Mouse (Mus musculus) lung, embryonic 16.5 days (tissue): ENCODE results near the gene Mcoln1. TPM values are rescaled to one million over a fixed set of nuclear protein-coding genes. Genes with fewer than 3 reads are reported as not detected.
A peak's percentile ranks its signal among the peaks of the same experiment; 100 is the strongest.

ENCODE experiments used
- ATAC-seq: fragments of 200-750 bp; cut with Nextera tagmentation; 2 replicates; pipeline ENCODE4 v1.8.0; 2017; ENCODE audit warnings: low read depth, mild to moderate bottlenecking, moderate library complexity
- H3K27ac ChIP-seq: fragments of 300-500 bp; sonication (generic); 2 replicates; pipeline ENCODE4 v1.5.1; 2014; ENCODE audit warnings: mild to moderate bottlenecking, control low read depth, low read length
- H3K27me3 ChIP-seq: fragments of 300-500 bp; sonication (generic); 2 replicates; pipeline ENCODE4 v1.6.1; 2014; ENCODE audit warnings: low read depth, low read length, mixed read lengths; ENCODE audit not compliant: control insufficient read depth, insufficient read depth
- H3K36me3 ChIP-seq: fragments of 300-500 bp; sonication (generic); 2 replicates; pipeline ENCODE4 v1.6.1; 2014; ENCODE audit warnings: low read length; ENCODE audit not compliant: control insufficient read depth, insufficient read depth
- H3K4me1 ChIP-seq: fragments of 300-500 bp; sonication (generic); replicated peaks from 2 replicates; pipeline ENCODE4 v1.6.1; 2014; ENCODE audit warnings: low read length, mixed read lengths; ENCODE audit not compliant: control insufficient read depth, insufficient read depth
- H3K4me2 ChIP-seq: fragments of 300-500 bp; sonication (generic); 2 replicates; pipeline ENCODE4 v1.6.1; 2014; ENCODE audit warnings: low read depth, low read length, control low read depth
- H3K4me3 ChIP-seq: fragments of 300-500 bp; sonication (generic); 2 replicates; pipeline ENCODE4 v1.5.1; 2014; ENCODE audit warnings: mild to moderate bottlenecking, low read length, control low read depth
- H3K9ac ChIP-seq: fragments of 300-500 bp; sonication (generic); 2 replicates; pipeline ENCODE4 v1.6.1; 2014; ENCODE audit warnings: low read length, control low read depth
- H3K9me3 ChIP-seq: fragments of 300-500 bp; sonication (generic); 2 replicates; pipeline ENCODE4 v1.6.1; 2016; ENCODE audit warnings: low read length; ENCODE audit not compliant: control insufficient read depth
- WGBS: fragments of 180-500 bp; shearing (Covaris S2); extraction: QIAGEN DNeasy Blood & Tissue Kit; methylation state at CpG from one replicate; pipeline ENCODE4 v1.1.7; 2014; 5-methylcytosine and 5-hydroxymethylcytosine counted together
- polyA plus RNA-seq: library from polyadenylated mRNA; unstranded; fragments of >200 nt; fragmentation: Nextera tagmentation; extraction: Ambion mirVana; gene quantifications from 2 replicates; pipeline ENCODE4 v1.2.1, GENCODE M21; 2015

Gene Mcoln1
- polyA plus RNA-seq, 1 experiment from 2014 or later: 53.0 TPM

DNA sequence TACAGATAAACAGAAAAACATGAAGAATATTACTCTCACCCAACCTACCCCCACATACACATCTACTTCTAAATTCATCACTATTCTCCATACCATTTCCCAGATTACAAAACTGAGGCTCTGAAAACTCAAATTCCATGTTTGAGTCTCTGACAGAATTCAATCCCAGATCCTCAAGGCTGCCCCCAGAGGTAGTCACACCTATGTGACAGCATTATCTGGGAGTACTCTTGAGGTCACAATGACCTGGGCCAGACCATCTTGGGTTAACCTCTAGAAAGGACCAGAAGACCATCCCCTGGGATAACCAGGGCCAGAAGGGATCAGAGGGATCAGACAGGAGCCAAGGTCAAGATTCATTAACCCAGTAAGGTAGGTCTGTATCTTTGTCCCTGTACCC is 29.7 kb upstream of the Mcoln1 start, which contains the start of gene Tex45:
Gene Tex45, plus strand, starts transcription at position 301 of the 400 bp plus-strand sequence.
- ATAC-seq: no peak
- no peaks in the 10 kb centered on the region for H3K27me3 ChIP-seq
- H3K36me3 ChIP-seq: no peaks in the 10 kb centered on the region
- H3K27ac ChIP-seq: no peak within 1 kb of the TSS
- peaks cover 2% of the 10 kb centered on the region; the same call in 1 of the 2 replicates for H3K4me1 ChIP-seq
- H3K4me3 ChIP-seq: no peak within 1 kb of the TSS
- H3K9me3 ChIP-seq: no peaks in the 10 kb centered on the region
- no peak within 1 kb of the TSS for H3K9ac ChIP-seq
- H3K4me2 ChIP-seq: no peak within 1 kb of the TSS

DNA sequence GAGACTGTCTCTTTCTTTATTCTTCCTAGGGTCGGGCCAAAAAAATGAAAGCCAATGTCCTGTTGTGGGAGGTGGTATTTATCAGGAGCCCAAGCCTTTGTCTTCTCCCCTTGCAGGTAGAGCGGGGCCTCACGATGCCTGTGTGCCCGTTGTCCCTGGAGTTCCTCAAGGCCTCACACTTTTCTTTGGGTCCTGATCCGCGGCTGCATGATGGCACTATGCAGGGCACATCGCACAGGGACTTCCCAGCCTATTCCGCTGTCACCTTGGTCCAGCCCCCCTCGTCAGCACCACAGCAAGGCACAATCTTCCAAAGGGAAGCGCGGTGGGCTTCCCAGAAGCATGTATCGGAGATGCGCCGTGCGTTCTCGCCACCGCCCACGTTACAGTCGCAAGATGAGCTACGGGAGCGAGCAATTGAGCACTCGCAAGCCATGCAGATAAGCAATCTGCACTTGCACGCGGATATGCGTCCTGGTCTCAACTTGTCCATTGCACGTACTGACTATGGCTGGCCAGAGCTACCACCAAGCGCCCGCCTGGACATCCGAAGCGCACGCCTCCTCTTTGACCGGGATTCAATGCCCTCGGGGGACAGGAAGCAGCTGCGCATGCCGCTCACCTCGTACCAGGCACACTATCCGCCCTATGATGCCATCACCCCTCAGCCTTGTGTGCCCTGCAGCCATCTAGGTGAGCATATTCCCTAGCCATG is 24.4 kb upstream of the Mcoln1 start:
- 18% methylated on average over 37 of the region's 37 CpGs for WGBS
- Histone ChIP-seq H3K9me3 (no peaks in the 10 kb centered on the region), H3K4me1 (no peaks in the 10 kb centered on the region), H3K4me2 (peak overlapping the region; percentile 53), H3K27ac (no peak overlapping the region), H3K27me3 (no peaks in the 10 kb centered on the region; the same call in 1 of the 2 replicates), H3K36me3 (no peaks in the 10 kb centered on the region), H3K4me3 (peak overlapping the region; percentile 28), H3K9ac (no peak overlapping the region)
- peak; percentile 36; the same call in 1 of the 2 replicates for ATAC-seq

DNA sequence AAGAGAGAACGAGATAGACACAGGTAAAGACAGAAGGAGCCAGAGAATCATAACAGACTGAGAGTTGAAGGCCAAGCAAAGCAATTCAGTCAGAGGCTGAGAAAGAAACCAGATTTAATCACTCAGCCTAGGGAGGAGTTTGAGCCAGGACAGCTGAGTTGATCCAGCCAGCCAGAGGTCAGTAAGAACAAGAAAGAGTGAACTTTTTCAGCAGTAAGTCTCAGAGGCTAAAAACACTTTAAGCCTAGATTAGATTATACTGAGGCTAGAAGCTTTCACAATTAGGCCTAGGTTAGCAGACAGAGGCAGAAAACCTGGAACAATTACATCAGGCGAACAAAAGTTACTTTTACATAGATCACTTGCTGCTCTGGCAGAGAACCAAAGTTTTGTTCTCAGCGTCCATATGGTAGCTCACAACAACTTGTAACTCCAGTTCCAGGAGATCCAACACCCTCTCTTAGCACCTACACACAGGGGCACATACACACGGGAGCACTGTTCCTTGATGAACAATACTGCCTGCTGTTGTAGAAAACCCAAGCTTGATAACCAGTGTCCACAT is 20.0 kb upstream of the Mcoln1 start:
- no peak overlapping the region for H3K9ac ChIP-seq
- no peaks in the 10 kb centered on the region for H3K36me3 ChIP-seq
- H3K27me3 ChIP-seq: no peaks in the 10 kb centered on the region; the same call in 1 of the 2 replicates
- no peak for ATAC-seq
- no peaks in the 10 kb centered on the region for H3K4me1 ChIP-seq
- H3K4me2 ChIP-seq: no peak overlapping the region
- no peak overlapping the region for H3K27ac ChIP-seq
- no peak overlapping the region for H3K4me3 ChIP-seq
- 60% methylated on average over 4 of the region's 4 CpGs for WGBS
- no peaks in the 10 kb centered on the region for H3K9me3 ChIP-seq

DNA sequence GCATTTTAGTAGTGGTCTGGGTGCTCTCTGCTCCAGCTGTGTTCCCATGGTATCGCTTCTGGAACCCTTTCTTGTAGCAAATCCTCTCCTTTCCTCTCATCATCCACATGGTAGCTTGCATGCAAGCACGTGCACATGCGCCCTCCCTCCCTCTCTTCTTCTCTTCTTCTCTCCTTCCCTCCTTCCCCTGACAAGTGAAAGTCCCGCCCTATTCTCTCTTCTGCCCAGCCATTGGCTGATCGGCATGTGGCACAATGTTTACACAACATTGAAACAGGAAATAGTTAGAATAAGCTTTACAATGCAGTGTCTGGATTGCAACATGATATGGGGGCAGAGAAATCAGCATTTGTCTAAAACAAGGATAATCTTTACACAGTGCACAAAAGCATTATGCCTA is 18.7 kb upstream of the Mcoln1 start:
- H3K27me3 ChIP-seq: no peaks in the 10 kb centered on the region
- no peaks in the 10 kb centered on the region for H3K9me3 ChIP-seq
- H3K9ac ChIP-seq: no peak overlapping the region
- no peaks in the 10 kb centered on the region for H3K4me1 ChIP-seq
- no peak overlapping the region for H3K4me2 ChIP-seq
- WGBS: 56% methylated on average over 5 of the region's 5 CpGs
- H3K4me3 ChIP-seq: no peak overlapping the region
- H3K36me3 ChIP-seq: no peaks in the 10 kb centered on the region
- ATAC-seq: peak; percentile 39; the same call in 1 of the 2 replicates
- H3K27ac ChIP-seq: no peak overlapping the region

DNA sequence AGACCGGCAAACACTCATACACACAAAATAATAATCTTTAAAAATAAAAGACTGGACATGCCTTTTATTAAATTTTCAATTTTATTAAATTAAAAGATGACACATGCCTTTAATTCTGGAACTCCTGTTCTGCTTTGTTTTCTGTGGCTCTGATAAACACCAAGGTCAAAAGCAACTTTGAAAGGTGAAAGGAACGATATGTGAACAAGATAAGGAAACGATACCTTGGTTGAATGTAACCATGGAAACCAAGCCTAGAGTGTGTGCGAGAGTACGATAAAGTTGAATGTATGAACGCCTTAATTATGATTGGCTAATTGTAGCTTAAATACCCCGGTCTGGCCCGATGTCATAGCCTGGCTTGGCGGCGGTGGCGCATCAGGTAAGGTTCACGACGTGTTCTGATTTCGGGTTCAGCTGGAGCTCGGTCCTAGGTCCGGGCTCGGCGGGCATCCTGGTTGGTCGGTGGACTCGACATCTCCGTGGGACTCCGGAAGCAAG is 18.0 kb upstream of the Mcoln1 start:
- Histone ChIP-seq H3K4me1 (no peaks in the 10 kb centered on the region), H3K9ac (no peak overlapping the region), H3K4me3 (no peak overlapping the region), H3K9me3 (no peaks in the 10 kb centered on the region), H3K36me3 (no peaks in the 10 kb centered on the region), H3K27ac (no peak overlapping the region), H3K27me3 (no peaks in the 10 kb centered on the region), H3K4me2 (no peak overlapping the region)
- ATAC-seq: no peak
- 82% methylated on average over 22 of the region's 22 CpGs for WGBS

DNA sequence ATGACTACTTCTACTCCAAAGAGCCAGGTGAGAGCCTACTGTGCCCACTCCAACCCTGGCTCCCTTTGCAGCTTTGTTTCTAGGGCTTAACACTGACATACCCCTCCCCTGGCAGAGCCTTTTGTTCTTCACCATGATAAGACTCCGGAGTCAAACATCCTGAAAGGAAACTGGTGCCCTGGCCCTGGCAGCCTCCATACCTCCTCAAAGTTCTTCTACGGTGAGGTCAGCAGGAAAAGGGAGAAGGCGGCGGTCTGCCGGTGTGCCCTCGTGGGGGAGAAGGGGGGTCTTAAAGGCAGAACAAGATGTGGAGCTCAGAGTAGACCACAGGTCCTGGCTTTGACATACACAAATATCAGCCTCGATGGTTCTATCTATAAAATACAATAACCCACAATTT is 16.7 kb upstream of the Mcoln1 start:
- H3K4me2 ChIP-seq: no peak overlapping the region
- no peak overlapping the region for H3K27ac ChIP-seq
- ATAC-seq: no peak
- no peaks in the 10 kb centered on the region for H3K27me3 ChIP-seq
- H3K9me3 ChIP-seq: no peaks in the 10 kb centered on the region
- H3K4me1 ChIP-seq: no peaks in the 10 kb centered on the region
- H3K4me3 ChIP-seq: no peak overlapping the region
- no peaks in the 10 kb centered on the region for H3K36me3 ChIP-seq
- no peak overlapping the region for H3K9ac ChIP-seq
- WGBS: 54% methylated on average over 7 of the region's 7 CpGs

DNA sequence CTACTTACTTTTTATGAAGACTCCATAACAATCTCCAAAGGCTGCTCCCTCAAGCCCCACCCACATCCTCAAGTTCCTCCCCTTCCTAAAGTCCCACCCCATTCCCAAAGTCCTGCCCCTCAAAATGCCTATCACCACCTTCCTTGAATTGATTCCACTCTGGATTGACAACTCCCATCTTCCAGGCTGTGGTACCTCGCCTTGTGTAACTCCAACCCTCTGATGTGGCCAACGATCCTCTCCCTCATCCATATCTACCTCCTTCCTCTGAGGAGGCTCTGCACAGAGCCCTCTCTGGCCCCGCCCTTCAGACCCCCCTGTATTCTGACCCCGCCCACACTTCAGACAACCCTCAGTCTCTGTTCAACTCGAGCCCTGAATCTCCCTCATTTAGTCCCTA is 15.1 kb upstream of the Mcoln1 start:
- WGBS: 26% methylated on average over 5 of the region's 5 CpGs
- Histone ChIP-seq H3K4me2 (no peak overlapping the region), H3K27ac (no peak overlapping the region), H3K4me3 (no peak overlapping the region), H3K27me3 (no peaks in the 10 kb centered on the region), H3K9ac (no peak overlapping the region), H3K9me3 (no peaks in the 10 kb centered on the region), H3K36me3 (no peaks in the 10 kb centered on the region), H3K4me1 (no peaks in the 10 kb centered on the region)
- ATAC-seq: no peak

DNA sequence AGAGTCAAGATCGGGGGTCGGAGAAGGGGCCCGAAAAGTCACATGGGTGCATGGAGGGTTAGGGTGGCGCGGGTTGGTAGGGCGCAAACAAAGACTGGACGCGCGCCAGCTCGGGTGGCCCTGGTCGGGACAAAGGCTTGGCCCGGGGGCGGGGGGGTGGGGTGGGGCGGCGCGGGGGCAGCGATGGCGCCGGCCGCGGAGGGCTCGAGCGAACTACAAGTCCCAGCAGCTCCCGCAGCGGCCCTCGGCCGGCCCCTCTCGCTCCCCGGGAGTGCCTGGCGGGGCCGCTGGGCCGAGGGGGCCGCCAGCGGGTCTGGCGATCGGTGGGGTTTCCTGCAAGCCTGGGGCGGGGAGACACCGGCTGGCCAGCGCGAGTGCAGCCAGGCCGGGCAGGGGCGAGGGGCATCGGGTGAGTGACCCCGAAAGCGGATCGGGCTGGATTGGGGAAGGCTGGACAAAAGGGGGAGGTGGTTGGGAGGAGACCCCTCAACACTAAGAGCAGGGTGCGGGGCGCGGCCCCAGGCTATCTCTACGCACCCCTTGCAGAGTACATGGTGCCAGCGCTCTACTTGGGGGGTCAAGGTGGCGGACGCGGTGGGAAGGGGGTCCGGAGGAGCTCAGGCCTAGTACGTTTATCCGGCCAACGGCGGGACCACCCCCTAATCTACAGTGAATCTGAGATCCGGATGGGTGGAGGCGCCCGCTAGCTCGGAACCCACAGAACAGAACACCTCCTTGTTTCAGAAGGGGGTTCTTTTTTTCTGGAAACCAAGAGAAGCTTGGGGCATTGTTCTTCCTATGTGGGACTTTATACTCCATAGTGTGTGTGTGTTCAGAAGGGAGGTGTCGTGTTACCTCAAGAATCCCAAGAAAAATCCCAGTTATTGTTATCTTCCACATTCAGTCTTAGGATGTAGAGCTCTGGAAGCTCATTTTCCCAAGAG is 7.1 kb upstream of the Mcoln1 start, which contains the start of gene Zfp358:
Gene Zfp358, plus strand, starts transcription at position 238 of the 944 bp plus-strand sequence.
- no peaks in the 10 kb centered on the region for H3K27me3 ChIP-seq
- H3K9ac ChIP-seq: peak within 1 kb of the TSS; percentile 96
- H3K9me3 ChIP-seq: peaks cover 10% of the 10 kb centered on the region
- H3K27ac ChIP-seq: peak within 1 kb of the TSS; percentile 80
- H3K4me2 ChIP-seq: peak within 1 kb of the TSS; percentile 82
- under 1% methylated on average over 52 of the region's 64 CpGs for WGBS
- H3K36me3 ChIP-seq: peaks cover 28% of the 10 kb centered on the region
- ATAC-seq: peak; percentile 97
- H3K4me1 ChIP-seq: peaks cover 8% of the 10 kb centered on the region
- peak within 1 kb of the TSS; percentile 80 for H3K4me3 ChIP-seq

DNA sequence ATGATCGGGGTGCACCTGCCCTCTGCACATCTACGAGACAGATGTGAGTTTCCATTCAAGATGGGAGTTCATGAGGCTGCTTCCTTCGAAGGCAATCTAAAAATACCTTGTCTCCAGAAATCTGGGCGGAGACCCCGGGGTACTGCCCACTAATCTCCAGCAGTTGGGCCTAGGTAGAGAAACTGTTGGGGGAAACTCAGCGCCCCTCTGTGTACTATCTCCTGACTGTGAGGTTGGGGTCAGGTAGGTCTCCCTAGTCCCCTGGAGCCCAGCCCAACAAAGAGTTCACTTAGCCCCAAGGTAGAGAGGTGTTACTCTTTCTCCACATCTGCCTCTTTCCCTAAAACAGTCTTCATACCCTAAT is 6.4 kb upstream of the Mcoln1 start:
- H3K9ac ChIP-seq: peak overlapping the region; percentile 96
- peaks cover 10% of the 10 kb centered on the region for H3K9me3 ChIP-seq
- peaks cover 8% of the 10 kb centered on the region for H3K4me1 ChIP-seq
- peak overlapping the region; percentile 80 for H3K4me3 ChIP-seq
- ATAC-seq: peak; percentile 15; the same call in 1 of the 2 replicates
- H3K27me3 ChIP-seq: no peaks in the 10 kb centered on the region
- H3K4me2 ChIP-seq: peak overlapping the region; percentile 82
- WGBS: 17% methylated on average over 6 of the region's 6 CpGs
- peaks cover 28% of the 10 kb centered on the region for H3K36me3 ChIP-seq
- peak overlapping the region; percentile 80 for H3K27ac ChIP-seq
